Mouse (Mus musculus) lung, embryonic 14.5 days (tissue): ENCODE results near the gene Rae1. TPM values are rescaled to one million over a fixed set of nuclear protein-coding genes. Genes with fewer than 3 reads are reported as not detected.

Experiments
- ATAC-seq: fragments of 200-750 bp; cut with Nextera tagmentation; 2 replicates; pipeline ENCODE4 v1.8.0; 2017; ENCODE audit warnings: mild to moderate bottlenecking, moderate TSS enrichment, moderate library complexity; ENCODE audit not compliant: insufficient read depth
- DNase-seq: peaks from one replicate; pipeline ENCODE4 v3.0.0-alpha.2; 2015
- H3K27ac ChIP-seq: fragments of 300-500 bp; sonication (generic); 2 replicates; pipeline ENCODE4 v1.5.1; 2014; ENCODE audit warnings: low read depth, mild to moderate bottlenecking, moderate library complexity
- H3K27me3 ChIP-seq: fragments of 300-500 bp; sonication (generic); 2 replicates; pipeline ENCODE4 v1.6.1; 2014; ENCODE audit warnings: low read length, control low read depth; ENCODE audit not compliant: insufficient read depth
- H3K36me3 ChIP-seq: fragments of 300-500 bp; sonication (generic); 2 replicates; pipeline ENCODE4 v1.6.1; 2014; ENCODE audit warnings: control low read depth; ENCODE audit not compliant: insufficient read depth
- H3K4me1 ChIP-seq: fragments of 300-500 bp; sonication (generic); 2 replicates; pipeline ENCODE4 v1.6.1; 2014; ENCODE audit warnings: antibody characterized with exemption, control low read depth; ENCODE audit not compliant: insufficient read depth
- H3K4me2 ChIP-seq: fragments of 300-500 bp; sonication (generic); 2 replicates; pipeline ENCODE4 v1.6.1; 2014; ENCODE audit warnings: mild to moderate bottlenecking
- H3K4me3 ChIP-seq: fragments of 300-500 bp; sonication (generic); 2 replicates; pipeline ENCODE4 v1.5.1; 2014; ENCODE audit warnings: low read depth, low read length
- H3K9ac ChIP-seq: fragments of 300-500 bp; sonication (generic); 2 replicates; pipeline ENCODE4 v1.6.1; 2014
- H3K9me3 ChIP-seq: fragments of 300-500 bp; sonication (generic); 2 replicates; pipeline ENCODE4 v1.6.1; 2016; ENCODE audit warnings: low read depth, low read length, control low read depth
- CTCF ChIP-seq: IDR thresholded peaks from 2 replicates; pipeline ENCODE4 v1.5.1; 2016; ENCODE audit warnings: antibody characterized with exemption, low read depth
- WGBS: fragments of 180-500 bp; shearing (Covaris S2); extraction: QIAGEN DNeasy Blood & Tissue Kit; methylation state at CpG from one replicate; pipeline ENCODE4 v1.1.7; 2014; 5-methylcytosine and 5-hydroxymethylcytosine counted together
- polyA plus RNA-seq: library from polyadenylated mRNA; unstranded; fragments of >200 nt; fragmentation: Nextera tagmentation; extraction: Ambion mirVana; gene quantifications from 2 replicates; pipeline ENCODE4 v1.2.1, GENCODE M21; 2014

Rae1 gene
- polyA plus RNA-seq, 1 experiment from 2014 or later: 142 TPM

DNA sequence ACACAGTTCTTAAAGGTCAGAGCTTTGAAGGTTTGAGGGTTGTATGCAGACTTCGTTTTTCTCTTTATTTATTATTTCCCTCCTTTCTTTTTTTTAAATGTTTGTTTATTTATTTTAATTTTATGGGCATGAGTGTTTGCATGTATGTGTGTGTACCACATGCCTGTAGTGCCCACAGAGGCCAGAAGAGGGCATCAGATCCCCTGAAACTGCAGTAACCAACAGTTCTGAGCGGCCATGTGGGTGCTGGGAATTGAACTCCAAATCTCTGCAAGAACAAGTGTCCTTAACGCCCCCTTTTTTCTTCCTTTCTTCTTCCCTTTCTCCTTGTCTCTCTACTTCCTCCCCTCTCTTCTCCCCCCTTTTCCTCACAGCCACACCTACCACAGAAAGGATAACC lies 39.6 kb upstream of the Rae1 start:
- TF ChIP-seq CTCF: peak; percentile 22; the same call in 1 of the 2 replicates
- Histone ChIP-seq H3K36me3 (no peaks in the 10 kb centered on the region), H3K4me3 (no peak overlapping the region), H3K27me3 (no peaks in the 10 kb centered on the region), H3K4me2 (no peak overlapping the region), H3K9ac (no peak overlapping the region), H3K9me3 (0 out of 2 replicates have a peak, but pooled peaks cover 3% of the 10 kb centered on the region), H3K27ac (no peak overlapping the region), H3K4me1 (no peaks in the 10 kb centered on the region)
- 80% methylated on average over 3 of the region's 3 CpGs for WGBS
- ATAC-seq: no peak
- no peak for DNase-seq

DNA sequence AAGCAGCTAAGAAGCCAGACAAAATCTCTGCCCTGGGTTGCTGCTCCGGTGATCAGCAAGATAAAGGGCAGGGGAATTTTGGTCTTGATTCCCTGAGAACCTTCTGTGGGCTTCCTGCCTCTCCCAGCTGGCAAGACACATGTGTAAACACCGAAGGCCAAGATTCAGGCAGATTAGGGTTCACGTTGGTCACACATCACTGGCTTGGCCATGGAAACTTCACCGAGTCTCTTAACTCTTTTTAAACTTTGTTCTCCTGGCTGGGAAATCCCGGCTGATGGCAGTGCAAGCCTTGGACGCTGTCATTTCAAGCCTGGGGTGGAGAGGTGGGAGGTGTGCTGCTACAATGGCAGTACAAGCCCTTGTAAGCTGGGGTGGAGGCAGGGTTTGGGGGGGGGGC lies 38.7 kb upstream of the Rae1 start:
- no peak for ATAC-seq
- Histone ChIP-seq H3K4me3 (no peak overlapping the region), H3K9me3 (0 out of 2 replicates have a peak, but pooled peaks cover 3% of the 10 kb centered on the region), H3K4me2 (no peak overlapping the region), H3K4me1 (no peaks in the 10 kb centered on the region), H3K36me3 (no peaks in the 10 kb centered on the region), H3K9ac (no peak overlapping the region), H3K27me3 (no peaks in the 10 kb centered on the region), H3K27ac (no peak overlapping the region)
- WGBS: 47% methylated on average over 6 of the region's 6 CpGs
- no peak for DNase-seq
- TF ChIP-seq CTCF: no peak

DNA sequence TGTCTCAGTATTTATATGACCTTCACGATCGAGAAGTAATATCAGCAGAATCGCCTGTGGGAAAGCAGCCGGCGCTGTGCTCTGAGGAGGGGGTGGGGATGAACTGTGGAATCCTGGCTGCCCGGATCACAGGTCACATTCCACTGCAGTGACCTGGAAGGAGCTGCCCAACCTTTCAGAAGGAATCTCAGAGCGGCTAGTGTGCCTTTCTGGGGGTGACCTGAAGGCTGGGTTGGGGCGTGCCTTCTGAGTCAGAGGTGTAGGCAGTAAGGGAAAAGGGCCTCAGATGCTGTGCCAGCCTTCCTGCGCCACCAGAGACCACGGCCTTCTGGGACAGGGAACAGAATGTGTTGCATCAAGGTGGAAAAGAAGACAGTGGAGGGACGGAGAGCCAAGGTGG lies 34.7 kb upstream of the Rae1 start:
- DNase-seq: no peak
- Histone ChIP-seq H3K27ac (no peak overlapping the region), H3K27me3 (no peaks in the 10 kb centered on the region), H3K4me3 (no peak overlapping the region), H3K36me3 (no peaks in the 10 kb centered on the region), H3K9me3 (no peaks in the 10 kb centered on the region), H3K4me1 (no peaks in the 10 kb centered on the region), H3K4me2 (no peak overlapping the region), H3K9ac (no peak overlapping the region)
- ATAC-seq: no peak
- no peak for TF ChIP-seq CTCF
- 13% methylated on average over 11 of the region's 11 CpGs for WGBS

DNA sequence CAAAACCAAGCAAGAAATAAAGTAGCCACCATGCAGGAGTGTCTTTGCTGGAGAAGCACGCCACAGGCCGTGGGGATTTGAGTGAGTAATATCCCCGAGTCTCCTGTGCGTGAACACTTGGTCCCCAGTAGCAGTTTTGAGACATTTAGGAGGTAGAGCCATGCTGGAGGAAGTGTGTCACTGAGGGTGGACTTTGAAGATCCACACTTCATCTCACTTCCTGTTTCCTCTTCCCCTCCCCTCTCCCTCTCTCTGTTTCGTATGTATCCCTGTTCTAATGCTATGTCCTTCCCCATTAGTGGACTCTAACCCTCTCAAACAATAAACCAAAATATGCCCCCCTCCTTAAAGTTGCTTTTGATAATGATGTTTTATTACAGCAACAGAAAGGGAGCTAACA lies 33.4 kb upstream of the Rae1 start:
- no peaks in the 10 kb centered on the region for H3K9me3 ChIP-seq
- no peaks in the 10 kb centered on the region for H3K27me3 ChIP-seq
- WGBS: 77% methylated on average over 5 of the region's 5 CpGs
- ATAC-seq (no peak), DNase-seq (no peak)
- H3K4me1 ChIP-seq: no peaks in the 10 kb centered on the region
- H3K36me3 ChIP-seq: no peaks in the 10 kb centered on the region
- H3K9ac ChIP-seq: no peak overlapping the region
- no peak overlapping the region for H3K27ac ChIP-seq
- H3K4me3 ChIP-seq: no peak overlapping the region
- H3K4me2 ChIP-seq: no peak overlapping the region
- no peak for TF ChIP-seq CTCF

DNA sequence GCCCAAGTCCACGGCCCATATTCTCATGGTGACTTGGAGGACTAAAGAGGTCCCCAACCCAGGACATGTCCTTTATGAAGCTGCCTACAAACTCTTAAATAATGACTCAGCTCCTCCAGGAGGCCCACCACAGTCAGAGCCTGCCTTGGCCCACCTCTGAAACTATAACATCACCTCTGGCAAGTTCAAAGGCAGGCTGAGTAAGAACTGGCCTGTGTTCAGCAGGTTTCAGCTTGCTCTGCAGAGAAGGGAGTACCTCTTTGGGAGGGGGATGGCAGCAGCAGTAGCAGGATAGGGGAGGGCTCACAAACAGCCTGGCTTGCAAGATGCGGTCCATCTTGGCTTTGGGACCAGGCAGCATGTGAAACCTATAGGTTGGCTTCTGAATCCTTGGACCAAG lies 28.1 kb upstream of the Rae1 start:
- ATAC-seq: no peak
- Histone ChIP-seq H3K9ac (no peak overlapping the region), H3K4me2 (no peak overlapping the region), H3K4me3 (no peak overlapping the region), H3K9me3 (no peaks in the 10 kb centered on the region), H3K27ac (no peak overlapping the region), H3K4me1 (no peaks in the 10 kb centered on the region; the same call in 1 of the 2 replicates), H3K27me3 (no peaks in the 10 kb centered on the region), H3K36me3 (no peaks in the 10 kb centered on the region)
- DNase-seq: no peak
- TF ChIP-seq CTCF: no peak
- WGBS: 79% methylated on average over 2 of the region's 2 CpGs

DNA sequence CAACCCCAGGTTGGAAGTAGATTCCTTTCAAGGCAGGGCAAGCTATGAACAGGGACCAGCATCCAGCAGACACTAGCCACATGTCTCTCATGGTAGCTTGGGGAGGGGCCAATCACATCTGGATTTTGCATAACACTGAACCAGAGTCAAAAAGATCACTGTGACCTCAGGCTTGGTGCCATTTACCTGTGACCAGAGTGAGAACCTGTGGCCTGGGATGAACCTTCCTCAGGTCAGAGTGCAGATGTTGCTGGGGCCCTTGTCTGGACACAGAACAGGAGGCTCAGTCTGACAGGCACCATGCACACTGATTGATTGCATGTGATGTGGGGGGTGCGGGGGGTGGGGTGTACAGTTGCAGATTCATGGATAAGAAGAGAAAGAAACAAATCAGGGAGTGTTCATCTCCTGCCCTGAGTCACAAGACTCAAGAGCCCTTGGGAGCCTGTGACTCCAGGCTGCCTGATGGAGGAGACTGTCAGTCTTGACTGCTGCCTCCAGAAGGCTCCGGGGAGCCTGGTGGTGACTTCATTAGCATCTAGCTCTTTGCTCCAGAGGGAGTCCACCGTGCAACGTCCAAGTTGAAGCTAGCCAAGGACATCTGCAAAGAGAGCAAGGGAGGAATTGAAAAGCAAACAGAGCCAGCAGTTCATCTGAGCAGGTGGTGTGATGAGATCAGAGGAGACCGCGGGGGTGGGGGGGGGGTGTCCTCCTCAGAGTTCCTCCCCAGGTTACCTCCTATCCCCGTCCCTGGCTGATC lies 25.9 kb upstream of the Rae1 start:
- TF ChIP-seq CTCF: no peak
- Histone ChIP-seq H3K4me2 (no peak overlapping the region), H3K4me1 (peaks cover 6% of the 10 kb centered on the region), H3K27ac (no peak overlapping the region), H3K4me3 (no peak overlapping the region), H3K36me3 (no peaks in the 10 kb centered on the region), H3K9ac (no peak overlapping the region), H3K9me3 (no peaks in the 10 kb centered on the region), H3K27me3 (no peaks in the 10 kb centered on the region)
- ATAC-seq (no peak), DNase-seq (no peak)
- WGBS: 13% methylated on average over 7 of the region's 7 CpGs

DNA sequence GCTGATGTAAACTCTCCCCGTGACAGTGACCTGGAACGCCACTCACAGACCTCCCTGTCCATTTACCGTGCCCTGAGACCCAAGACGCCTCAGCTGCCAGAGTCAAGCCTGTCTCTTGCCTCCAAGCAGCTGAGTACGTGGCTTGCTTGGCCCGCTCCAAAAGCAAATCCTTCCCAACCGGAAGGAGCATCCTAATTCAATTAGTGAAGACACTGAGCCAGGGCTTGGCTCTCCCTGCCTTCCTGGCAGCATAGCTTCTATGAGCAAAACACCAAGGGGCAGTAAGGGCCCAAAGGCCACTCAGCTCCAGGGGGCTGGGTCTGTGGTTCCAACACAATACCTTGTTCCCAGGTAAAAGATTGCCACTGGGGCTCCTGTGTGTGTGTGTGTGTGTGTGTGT lies 25.2 kb upstream of the Rae1 start:
- H3K27ac ChIP-seq: no peak overlapping the region
- H3K27me3 ChIP-seq: no peaks in the 10 kb centered on the region
- H3K9ac ChIP-seq: no peak overlapping the region
- H3K4me3 ChIP-seq: no peak overlapping the region
- 27% methylated on average over 7 of the region's 7 CpGs for WGBS
- peaks cover 6% of the 10 kb centered on the region for H3K4me1 ChIP-seq
- TF ChIP-seq CTCF: no peak
- H3K9me3 ChIP-seq: 0 out of 2 replicates have a peak, but pooled peaks cover under 1% of the 10 kb centered on the region
- no peak overlapping the region for H3K4me2 ChIP-seq
- DNase-seq (no peak), ATAC-seq (no peak)
- no peaks in the 10 kb centered on the region for H3K36me3 ChIP-seq
